Mouse (Mus musculus) ES-E14 (cell line): ENCODE measurements at regions not wholly inside any gene's neighbourhood (a gene's known extent, or its start where the extent isn't known, plus 50 kb on each side); places are given as distances from the start of the nearest gene placed in this dataset.

Source experiments
- MAFK ChIP-seq: IDR thresholded peaks from 2 replicates; pipeline ENCODE4 v1.6.1; 2014; ENCODE audit warnings: mild to moderate bottlenecking, low read depth, low read length, inconsistent platforms; ENCODE audit not compliant: insufficient read depth
- ZNF384 ChIP-seq: IDR thresholded peaks from 2 replicates; pipeline ENCODE4 v1.6.1; 2012; ENCODE audit warnings: low read depth, low read length, inconsistent platforms

- TF ChIP-seq MAFK (no peak), ZNF384 (no peak)
These were observed 74.3 kb upstream of the Dap start for GRCm38 (mm10) chr15:31149855-31150254.
